Mouse (Mus musculus) brown adipose tissue, adult 24 weeks (tissue): ENCODE results near the gene Olfr988. TPM values are rescaled to one million over a fixed set of nuclear protein-coding genes. Genes with fewer than 3 reads are reported as not detected.
"Not testable (repeated sequence)": the region's sequence is repeated elsewhere in the genome, so short reads cannot be mapped to it uniquely, and the experiment has no call there.

Experiments used
- H3K27ac ChIP-seq: fragments of 200-500 bp; replicated peaks from 2 replicates; pipeline ENCODE4 v1.5.1; 2012; ENCODE audit warnings: low read depth, mild to moderate bottlenecking, low read length
- H3K4me1 ChIP-seq: fragments of 200-500 bp; 2 replicates; pipeline ENCODE4 v1.6.1; 2012; ENCODE audit warnings: low read length, mixed read lengths; ENCODE audit not compliant: control insufficient read depth, insufficient read depth, insufficient read length
- H3K4me3 ChIP-seq: fragments of 200-500 bp; 2 replicates; pipeline ENCODE4 v1.5.1; 2012; ENCODE audit warnings: low read depth, mild to moderate bottlenecking, low read length, moderate library complexity; ENCODE audit not compliant: insufficient read depth
- polyA plus RNA-seq: library from polyadenylated mRNA; stranded (reverse); fragments of >200 nt; gene quantifications from 2 replicates; pipeline ENCODE4 v1.2.4, GENCODE M21; 2012; ENCODE audit not compliant: missing spikeins, insufficient read depth, insufficient read length

Gene Olfr988
- not detected in 2 replicates for polyA plus RNA-seq

DNA sequence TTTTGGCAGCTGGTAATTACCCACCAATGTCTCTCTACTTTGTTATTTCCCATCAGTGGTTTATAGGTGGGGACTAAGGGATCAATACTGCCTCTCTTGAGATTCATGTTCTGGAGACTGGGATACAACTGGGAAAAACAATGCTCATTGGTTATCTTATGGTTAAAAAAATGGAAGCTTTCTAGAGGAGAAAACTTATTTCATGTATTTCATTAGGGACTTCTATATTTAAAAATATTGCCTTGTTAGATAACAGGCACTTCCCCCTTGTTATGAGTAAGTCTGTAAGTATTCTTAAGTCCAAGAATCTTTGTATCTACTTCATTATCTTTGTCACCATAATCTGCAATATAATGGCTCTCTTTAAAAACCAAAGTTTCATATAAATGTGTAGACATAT lies at the start of gene Olfr988:
TSS of gene Olfr988 (minus strand) at position 101 of the 400 bp plus-strand sequence.
- not testable (repeated sequence) for H3K4me1 ChIP-seq, H3K4me3 ChIP-seq, H3K27ac ChIP-seq

DNA sequence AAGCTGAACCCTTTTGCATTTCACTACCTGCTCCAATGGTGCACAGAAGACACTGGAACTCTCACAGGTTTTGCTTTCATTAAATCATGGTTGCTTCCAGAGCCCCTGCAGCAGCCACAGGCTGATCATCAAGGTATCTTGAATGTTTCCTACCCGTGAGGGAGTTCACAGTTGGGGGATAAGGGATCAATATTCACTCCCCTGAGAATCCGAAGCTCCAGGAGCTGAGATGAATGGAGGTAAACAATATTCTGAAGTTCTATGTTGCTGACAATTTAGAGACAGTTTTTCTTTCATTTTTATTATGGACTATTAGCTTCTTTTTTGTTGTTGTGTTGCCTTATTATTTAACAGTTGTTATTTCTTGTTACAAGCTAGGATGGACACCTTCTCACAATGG lies 46.3 kb upstream of the Olfr988 start, which contains the start of gene Olfr992:
TSS of gene Olfr992 (minus strand) at position 101 of the 400 bp plus-strand sequence.
- Histone ChIP-seq H3K4me3 (no peak within 1 kb of the TSS), H3K27ac (no peak within 1 kb of the TSS), H3K4me1 (no peaks in the 10 kb centered on the region)

DNA sequence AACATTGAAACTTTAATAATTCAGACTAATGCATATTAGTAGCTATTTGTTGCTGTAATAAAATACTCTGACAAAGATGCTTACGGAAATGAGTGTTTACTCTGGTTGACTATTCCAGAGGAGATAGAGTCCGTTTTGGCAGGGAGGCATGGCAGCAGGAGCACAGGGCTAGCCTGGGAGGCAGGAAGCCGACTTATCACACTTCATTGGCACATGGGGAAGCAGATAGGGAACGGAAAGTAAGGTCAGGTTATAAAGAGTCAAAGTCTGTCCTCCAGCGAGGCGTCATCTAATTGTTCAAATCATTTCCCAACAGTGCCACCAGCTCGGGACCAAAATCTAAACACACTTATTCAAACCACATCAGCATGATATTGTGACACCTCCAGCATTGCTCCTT lies 23.1 kb downstream of the Olfr988 start:
- H3K27ac ChIP-seq = no peak overlapping the region
- no peaks in the 10 kb centered on the region for H3K4me1 ChIP-seq
- no peak overlapping the region for H3K4me3 ChIP-seq

- H3K4me3 ChIP-seq, H3K4me1 ChIP-seq, H3K27ac ChIP-seq: not testable (repeated sequence)
These were observed 23.8 kb downstream of the Olfr988 start, which contains the start of gene Olfr987 for GRCm38 (mm10) chr2:85339215-85339614. TSS of gene Olfr987 (minus strand) at chr2:85339315.

DNA sequence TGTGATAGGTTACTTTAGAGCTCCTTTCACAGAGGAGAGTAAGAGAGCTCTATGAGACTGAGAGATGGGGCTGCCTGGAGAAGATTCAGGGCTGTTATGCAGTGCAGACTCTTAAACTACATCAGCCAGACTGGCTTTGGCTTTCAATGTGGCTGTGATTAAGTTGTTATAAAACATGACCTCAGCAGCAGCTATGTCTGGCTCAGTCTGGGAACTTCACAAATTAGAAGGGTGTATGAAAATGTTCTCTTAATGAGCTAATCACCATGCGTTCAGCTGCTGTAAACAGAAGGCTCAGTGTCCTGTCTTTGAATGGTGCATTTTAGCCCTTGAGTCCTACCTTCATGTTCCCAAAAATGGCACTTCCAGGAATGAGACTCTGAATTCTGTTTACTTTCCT lies 43.9 kb downstream of the Olfr988 start:
- Histone ChIP-seq H3K4me1 (no peaks in the 10 kb centered on the region), H3K27ac (no peak overlapping the region), H3K4me3 (no peak overlapping the region)

Other genes starting within 250 kb of the Olfr988 start
- 6.1 and 16.7 TPM in 2 replicates for gene Aplnr, start 227.0 kb downstream of the Olfr988 start, polyA plus RNA-seq
- 0.38 and 0.79 TPM in 2 replicates for gene Lrrc55, start 166.0 kb downstream of the Olfr988 start, polyA plus RNA-seq
- gene Olfr987, start 23.9 kb downstream of the Olfr988 start, polyA plus RNA-seq = not detected in 2 replicates
- gene Olfr992, start 46.2 kb upstream of the Olfr988 start, polyA plus RNA-seq = not detected in 2 replicates
- gene Olfr993, start 51.6 kb upstream of the Olfr988 start, polyA plus RNA-seq = not detected in 2 replicates
- not detected in 2 replicates for gene Olfr994, start 73.2 kb upstream of the Olfr988 start, polyA plus RNA-seq
- not detected in 2 replicates for gene Olfr995, start 80.4 kb upstream of the Olfr988 start, polyA plus RNA-seq
- not detected in 2 replicates for gene 4833423E24Rik, start 155.8 kb upstream of the Olfr988 start, polyA plus RNA-seq
- not detected in 2 replicates for gene Olfr996, start 216.0 kb upstream of the Olfr988 start, polyA plus RNA-seq
- not detected in 2 replicates for gene Olfr998, start 225.7 kb upstream of the Olfr988 start, polyA plus RNA-seq
- gene Olfr1000, start 248.7 kb upstream of the Olfr988 start, polyA plus RNA-seq = not detected in 2 replicates